Mouse (Mus musculus) limb, embryonic 11.5 days (tissue): ENCODE data around the gene Bak1. TPM values are rescaled to one million over a fixed set of nuclear protein-coding genes. Genes with fewer than 3 reads are reported as not detected.

Experiments used
- ATAC-seq: fragments of 200-750 bp; cut with Nextera tagmentation; 2 replicates; pipeline ENCODE4 v1.8.0; 2017; ENCODE audit warnings: low read depth; ENCODE audit not compliant: insufficient number of reproducible peaks, low FRiP score, low TSS enrichment
- DNase-seq: peaks from one replicate; pipeline ENCODE4 v3.0.0-alpha.2; 2015; ENCODE audit warnings: low spot score
- H3K27ac ChIP-seq: fragments of 300-500 bp; sonication (generic); replicated peaks from 2 replicates; pipeline ENCODE4 v1.5.1; 2014; ENCODE audit warnings: low read depth, mild to moderate bottlenecking, low read length
- H3K27me3 ChIP-seq: fragments of 300-500 bp; sonication (generic); 2 replicates; pipeline ENCODE4 v1.6.1; 2014; ENCODE audit warnings: mild to moderate bottlenecking, low read length, mixed read lengths; ENCODE audit not compliant: control insufficient read depth, insufficient read depth
- H3K36me3 ChIP-seq: fragments of 300-500 bp; sonication (generic); 2 replicates; pipeline ENCODE4 v1.6.1; 2014; ENCODE audit warnings: mild to moderate bottlenecking, low read length, moderate library complexity, mixed read lengths; ENCODE audit not compliant: control insufficient read depth, insufficient read depth
- H3K4me1 ChIP-seq: fragments of 300-500 bp; sonication (generic); 2 replicates; pipeline ENCODE4 v1.6.1; 2014; ENCODE audit warnings: low read length, mixed read lengths; ENCODE audit not compliant: control insufficient read depth, insufficient read depth
- H3K4me2 ChIP-seq: fragments of 300-500 bp; sonication (generic); 2 replicates; pipeline ENCODE4 v1.6.1; 2014; ENCODE audit warnings: low read depth, mild to moderate bottlenecking, moderate library complexity; ENCODE audit not compliant: severe bottlenecking
- H3K4me3 ChIP-seq: fragments of 300-500 bp; sonication (generic); 2 replicates; pipeline ENCODE4 v1.5.1; 2014; ENCODE audit warnings: low read depth, low read length
- H3K9ac ChIP-seq: fragments of 300-500 bp; sonication (generic); 2 replicates; pipeline ENCODE4 v1.6.1; 2014; ENCODE audit warnings: mild to moderate bottlenecking, low read length
- H3K9me3 ChIP-seq: fragments of 300-500 bp; sonication (generic); 2 replicates; pipeline ENCODE4 v1.6.1; 2016; ENCODE audit warnings: low read length; ENCODE audit not compliant: control insufficient read depth
- WGBS: fragments of 180-500 bp; shearing (Covaris S2); extraction: QIAGEN DNeasy Blood & Tissue Kit; methylation state at CpG from one replicate; pipeline ENCODE4 v1.1.7; 2014; 5-methylcytosine and 5-hydroxymethylcytosine counted together
- polyA plus RNA-seq: library from polyadenylated mRNA; unstranded; fragments of >200 nt; fragmentation: Nextera tagmentation; extraction: Ambion mirVana; gene quantifications from 2 replicates; pipeline ENCODE4 v1.2.1, GENCODE M21; 2014

The Bak1 gene
- polyA plus RNA-seq, 1 experiment from 2014 or later: 15.6 TPM

DNA sequence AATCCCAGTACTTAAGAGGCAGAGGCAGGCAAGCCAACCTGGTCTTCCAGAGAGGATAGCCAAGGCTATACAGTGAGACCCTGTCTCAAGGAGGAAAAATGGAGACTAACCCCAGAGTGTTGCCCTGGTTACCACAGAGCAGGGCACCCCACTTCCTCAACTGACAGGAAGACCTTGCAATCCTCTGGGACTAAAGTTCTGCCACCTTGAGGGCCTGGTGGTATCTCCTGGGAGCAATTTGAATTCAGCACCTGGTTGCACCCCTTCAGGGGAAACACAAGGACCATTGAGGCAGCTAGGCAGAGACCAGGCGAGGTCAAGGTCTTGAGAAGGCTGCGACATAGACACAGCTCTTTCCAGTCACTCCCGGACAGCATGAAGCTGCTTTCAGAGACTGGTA lies 2.9 kb downstream of the Bak1 start:
- Histone ChIP-seq H3K27ac (no peak overlapping the region), H3K27me3 (no peaks in the 10 kb centered on the region), H3K36me3 (peaks cover 21% of the 10 kb centered on the region), H3K4me1 (peaks cover 7% of the 10 kb centered on the region), H3K4me2 (no peak overlapping the region), H3K9ac (no peak overlapping the region), H3K4me3 (no peak overlapping the region), H3K9me3 (no peaks in the 10 kb centered on the region)
- DNase-seq (no peak), ATAC-seq (no peak)
- WGBS: 95% methylated on average over 3 of the region's 3 CpGs

DNA sequence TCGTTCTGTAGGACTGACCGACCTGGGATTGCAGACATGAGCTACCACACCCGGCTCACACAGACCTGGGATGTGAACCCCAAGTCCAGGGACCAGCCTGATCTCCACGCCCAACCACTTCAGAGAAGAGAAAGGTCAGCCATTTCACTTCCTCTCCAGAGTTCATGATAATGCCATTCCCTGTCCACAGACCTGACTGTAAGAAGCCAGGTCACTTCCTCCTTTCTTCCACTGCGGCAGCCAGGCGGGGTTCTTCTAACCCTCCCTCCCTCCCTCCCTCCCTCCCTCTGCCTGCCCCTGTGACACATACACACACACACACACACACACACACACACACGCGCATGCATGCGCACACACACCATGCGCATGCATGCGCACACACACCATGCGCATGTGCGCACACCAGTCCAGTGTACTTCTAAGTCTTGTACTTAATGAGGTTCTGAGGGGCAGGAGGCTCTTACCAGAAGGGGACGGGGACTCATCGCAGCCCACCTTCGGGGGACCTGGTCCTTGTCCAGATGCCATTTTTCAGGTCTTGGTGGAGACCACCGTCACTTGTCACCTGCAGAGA lies 3.4 kb downstream of the Bak1 start:
- Histone ChIP-seq H3K27me3 (no peaks in the 10 kb centered on the region), H3K9me3 (no peaks in the 10 kb centered on the region), H3K27ac (no peak overlapping the region), H3K36me3 (peaks cover 24% of the 10 kb centered on the region), H3K9ac (no peak overlapping the region), H3K4me1 (peaks cover 7% of the 10 kb centered on the region), H3K4me3 (no peak overlapping the region), H3K4me2 (no peak overlapping the region)
- WGBS: 96% methylated on average over 17 of the region's 17 CpGs
- DNase-seq: no peak
- ATAC-seq: no peak

DNA sequence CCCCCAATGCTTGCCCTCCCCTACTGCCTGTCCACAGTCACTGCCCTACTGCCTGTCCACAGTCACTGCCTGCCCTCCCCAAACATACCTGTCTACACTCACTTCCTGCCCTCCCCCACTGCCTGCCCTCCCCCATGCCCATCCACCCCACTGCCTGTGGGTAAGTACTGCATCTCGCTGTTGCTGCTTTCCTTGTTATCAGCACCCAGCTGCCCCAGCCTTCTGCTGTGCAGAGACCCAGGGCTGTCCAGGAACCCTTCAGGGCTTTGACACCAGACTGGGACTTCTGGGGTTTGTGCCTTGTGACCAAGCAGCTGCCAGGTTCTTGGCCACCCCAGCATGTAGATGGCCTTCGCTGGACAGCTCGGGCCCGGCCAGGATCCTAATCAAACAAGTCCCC lies 5.5 kb downstream of the Bak1 start:
- WGBS: 92% methylated on average over 4 of the region's 4 CpGs
- Histone ChIP-seq H3K4me2 (no peak overlapping the region; the same call in 1 of the 2 replicates), H3K4me1 (peaks cover 11% of the 10 kb centered on the region), H3K9me3 (no peaks in the 10 kb centered on the region), H3K36me3 (peaks cover 25% of the 10 kb centered on the region), H3K4me3 (no peak overlapping the region), H3K27me3 (no peaks in the 10 kb centered on the region), H3K9ac (no peak overlapping the region), H3K27ac (no peak overlapping the region)
- ATAC-seq: no peak
- DNase-seq: no peak

DNA sequence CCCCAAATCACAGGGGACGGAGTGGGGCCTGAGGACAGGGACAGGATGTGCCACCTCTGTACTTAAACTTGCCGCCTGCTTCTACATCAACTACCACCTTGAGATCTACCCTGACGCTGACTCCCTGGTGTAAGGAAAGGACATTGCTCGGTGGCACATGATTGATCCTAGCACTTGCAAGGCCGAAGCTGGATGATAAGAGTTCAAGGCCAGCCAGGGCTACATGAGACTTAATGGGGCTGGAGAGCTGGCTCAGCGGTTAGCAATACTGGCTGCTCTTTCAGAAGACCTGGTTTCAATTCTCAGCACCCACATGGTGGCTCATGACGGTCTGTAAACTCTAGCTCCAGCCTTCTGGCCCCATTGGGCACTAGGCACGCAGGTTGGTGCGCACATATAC lies 7.1 kb downstream of the Bak1 start:
- H3K36me3 ChIP-seq: peaks cover 25% of the 10 kb centered on the region
- no peak overlapping the region for H3K4me3 ChIP-seq
- no peak for ATAC-seq
- H3K27me3 ChIP-seq: no peaks in the 10 kb centered on the region
- no peak overlapping the region for H3K4me2 ChIP-seq
- no peak overlapping the region for H3K9ac ChIP-seq
- no peaks in the 10 kb centered on the region for H3K9me3 ChIP-seq
- no peak for DNase-seq
- 92% methylated on average over 9 of the region's 9 CpGs for WGBS
- peaks cover 6% of the 10 kb centered on the region; the same call in 1 of the 2 replicates for H3K4me1 ChIP-seq
- H3K27ac ChIP-seq: no peak overlapping the region

DNA sequence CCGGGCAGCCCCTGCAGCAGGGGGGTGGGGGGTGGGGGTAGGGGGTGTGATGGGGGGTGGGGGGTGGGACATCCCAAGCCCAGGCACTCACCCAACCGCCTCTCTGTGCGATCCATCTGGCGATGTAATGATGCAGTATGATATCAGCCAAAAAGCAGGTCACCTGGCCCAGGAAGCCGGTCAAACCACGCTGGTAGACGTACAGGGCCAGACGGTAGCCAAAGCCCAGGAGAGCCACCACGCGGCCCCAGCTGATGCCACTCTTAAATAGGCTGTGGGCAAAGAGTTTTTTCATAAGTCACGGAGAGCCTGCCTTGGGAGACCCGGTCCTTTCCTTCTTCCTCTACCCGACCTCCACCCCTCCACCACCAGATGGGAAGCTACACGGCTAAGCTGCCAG lies 7.7 kb downstream of the Bak1 start:
- 92% methylated on average over 14 of the region's 14 CpGs for WGBS
- Histone ChIP-seq H3K4me2 (no peak overlapping the region), H3K4me3 (no peak overlapping the region), H3K27ac (no peak overlapping the region), H3K36me3 (peaks cover 25% of the 10 kb centered on the region), H3K27me3 (no peaks in the 10 kb centered on the region), H3K9me3 (no peaks in the 10 kb centered on the region), H3K9ac (no peak overlapping the region), H3K4me1 (peaks cover 6% of the 10 kb centered on the region; the same call in 1 of the 2 replicates)
- DNase-seq (no peak), ATAC-seq (no peak)

DNA sequence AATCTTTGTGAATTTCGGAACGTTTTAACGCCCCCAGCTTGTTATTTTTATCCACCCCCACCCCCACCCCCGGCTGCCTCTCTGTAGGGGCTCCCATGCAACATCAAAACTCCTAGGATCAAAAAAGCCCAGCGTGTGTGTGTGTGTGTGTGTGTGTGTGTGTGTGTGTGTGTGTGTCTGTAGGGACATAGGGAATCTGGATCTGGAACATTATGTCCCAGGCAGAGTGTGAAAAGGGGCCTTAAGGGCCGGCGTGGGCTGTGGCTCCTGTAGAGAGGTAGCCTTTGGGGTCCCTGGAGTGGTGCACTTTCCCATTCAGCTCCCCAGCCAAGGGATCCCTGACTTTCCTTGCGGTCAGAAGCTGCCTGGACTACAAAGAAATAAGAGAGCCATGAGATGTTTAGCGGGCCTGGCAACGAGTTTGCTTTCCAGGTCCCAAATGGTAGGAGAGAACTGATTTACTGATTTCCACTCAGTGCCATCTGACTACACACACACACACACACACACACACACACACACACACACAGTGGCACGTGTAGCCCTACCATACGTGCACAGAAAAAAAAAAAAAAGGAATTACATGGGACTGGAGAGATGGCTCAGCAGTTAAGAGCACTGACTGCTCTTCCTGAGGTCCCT lies 10.1 kb downstream of the Bak1 start:
- peak overlapping the region; percentile 43 for H3K4me3 ChIP-seq
- H3K4me1 ChIP-seq: peaks cover 6% of the 10 kb centered on the region; the same call in 1 of the 2 replicates
- DNase-seq (no peak), ATAC-seq (no peak)
- peak overlapping the region; percentile 61 for H3K4me2 ChIP-seq
- H3K27ac ChIP-seq: peak overlapping the region; percentile 36; the same call in 1 of the 2 replicates
- H3K27me3 ChIP-seq: no peaks in the 10 kb centered on the region
- no peaks in the 10 kb centered on the region for H3K9me3 ChIP-seq
- peaks cover 17% of the 10 kb centered on the region for H3K36me3 ChIP-seq
- 36% methylated on average over 12 of the region's 12 CpGs for WGBS
- H3K9ac ChIP-seq: no peak overlapping the region; the same call in 1 of the 2 replicates

DNA sequence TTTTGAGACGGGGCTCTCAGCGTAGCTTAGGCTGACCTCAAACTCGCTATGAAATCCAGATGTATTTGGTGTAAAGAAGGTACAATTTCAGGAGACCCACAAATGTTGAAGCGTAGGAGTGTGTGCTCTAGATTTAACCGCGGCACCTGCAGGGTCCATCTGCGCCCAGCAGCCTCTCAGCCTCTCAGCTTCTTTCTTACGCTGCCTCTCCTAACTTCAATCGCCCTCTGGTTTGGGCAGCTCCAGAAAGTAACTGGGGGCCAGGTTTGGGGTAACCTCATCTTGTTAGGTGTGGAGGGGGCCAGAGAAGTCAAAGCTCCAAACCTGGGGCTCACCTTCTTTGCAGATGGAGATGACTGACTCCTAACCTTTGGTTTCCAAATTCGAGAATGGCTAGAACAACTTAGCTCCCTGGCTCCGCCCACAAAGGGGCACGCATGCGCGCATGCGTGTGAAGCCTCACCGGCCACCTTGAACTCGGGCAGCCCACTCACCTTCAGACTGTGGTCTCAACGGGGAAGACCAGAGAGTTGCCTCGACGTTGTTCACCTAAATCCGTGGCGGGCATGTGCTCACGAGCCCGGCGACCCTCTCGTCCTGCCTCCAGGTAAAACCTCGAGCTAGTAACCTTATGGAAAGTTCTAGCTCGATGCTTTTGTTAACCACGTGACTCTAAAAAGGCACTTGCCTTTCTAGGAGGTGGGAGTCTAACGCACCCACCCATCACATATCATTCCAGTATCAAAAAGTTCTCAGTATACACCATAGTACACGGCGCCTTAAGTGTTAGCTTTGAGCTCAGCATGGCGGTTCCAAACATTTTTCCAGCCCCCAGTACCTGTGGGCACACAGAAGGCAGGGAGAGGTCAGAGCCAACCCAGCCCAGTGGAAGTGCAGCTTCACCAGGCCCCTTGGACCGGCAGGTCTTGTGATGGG lies 11.0 kb downstream of the Bak1 start:
- Histone ChIP-seq H3K27ac (peak overlapping the region; percentile 36; the same call in 1 of the 2 replicates), H3K9ac (peak overlapping the region; percentile 63), H3K36me3 (peaks cover 15% of the 10 kb centered on the region), H3K9me3 (no peaks in the 10 kb centered on the region), H3K4me1 (peaks cover 6% of the 10 kb centered on the region; the same call in 1 of the 2 replicates), H3K4me3 (peak overlapping the region; percentile 43), H3K4me2 (peak overlapping the region; percentile 61), H3K27me3 (no peaks in the 10 kb centered on the region)
- DNase-seq (peak; percentile 93), ATAC-seq (peak; percentile 59; the same call in 1 of the 2 replicates)
- WGBS: 7% methylated on average over 34 of the region's 34 CpGs

DNA sequence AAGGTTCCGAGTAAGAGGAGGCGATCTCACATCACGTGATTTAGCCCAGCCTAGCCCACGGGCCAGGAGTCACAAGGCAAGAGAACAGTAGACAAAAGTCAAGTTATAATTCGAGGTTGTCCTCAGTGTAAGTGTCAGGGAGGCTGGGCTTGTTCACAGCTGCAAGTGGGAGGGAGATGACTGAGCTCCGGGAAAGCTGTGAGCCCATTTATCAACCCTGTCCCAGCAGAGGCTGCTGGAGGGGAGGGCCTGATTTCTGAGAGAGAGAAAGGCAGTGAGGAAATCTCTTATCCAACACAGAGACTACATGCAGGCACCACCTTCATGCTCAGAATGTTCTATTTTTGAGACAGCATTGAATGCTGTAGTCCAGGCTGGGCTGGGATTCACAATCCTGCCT lies 15.9 kb downstream of the Bak1 start:
- 0 out of 2 replicates have a peak overlapping the region, but pooled peaks have one; percentile 27 for H3K9ac ChIP-seq
- no peak overlapping the region for H3K27ac ChIP-seq
- H3K27me3 ChIP-seq: no peaks in the 10 kb centered on the region
- peaks cover 4% of the 10 kb centered on the region; the same call in 1 of the 2 replicates for H3K4me1 ChIP-seq
- H3K9me3 ChIP-seq: no peaks in the 10 kb centered on the region
- no peak overlapping the region for H3K4me2 ChIP-seq
- H3K36me3 ChIP-seq: no peaks in the 10 kb centered on the region
- WGBS: 43% methylated on average over 6 of the region's 6 CpGs
- no peak overlapping the region for H3K4me3 ChIP-seq
- no peak for DNase-seq
- no peak for ATAC-seq
